Mouse (Mus musculus): ENCODE results near the gene Nrm.

GRCm38 (mm10) chr17:35842006-35842405 is 19.1 kb upstream of the Nrm start:
- TF ChIP-seq POLR2A (IDR thresholded peaks at IDR 0.05; ENCODE audit: control insufficient read depth, low read depth, low read length) (no peak), CTCF (IDR thresholded peaks at IDR 0.05; ENCODE audit: control insufficient read depth, insufficient read depth, insufficient replicate concordance, low read depth, low read length) (no peak)

Data from testis, adult 2 months (tissue).